Mouse (Mus musculus) kidney, adult 11 months (tissue): ENCODE data around the gene Cdh4.

Experiments
- DNase-seq: peaks from one replicate; pipeline ENCODE4 v3.0.0; 2022

The Cdh4 gene

DNA sequence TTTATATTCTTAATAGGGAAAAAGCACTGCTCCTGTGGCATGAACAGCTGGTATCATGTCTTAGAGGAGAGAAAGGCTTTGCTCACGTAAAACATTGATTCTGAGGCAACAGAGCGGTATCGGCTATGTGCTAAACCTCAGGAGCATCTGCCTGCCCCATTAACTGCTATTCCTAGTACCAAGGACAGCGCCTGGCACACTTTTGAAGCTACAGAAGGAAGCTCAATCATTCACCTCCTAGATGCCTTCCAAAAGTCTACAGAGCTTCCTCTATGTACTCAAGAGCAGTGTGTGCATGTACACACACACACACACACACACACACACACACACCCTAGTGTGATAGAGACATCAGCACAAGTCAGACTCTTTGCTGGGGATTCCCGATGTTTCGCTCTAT lies 34.4 kb downstream of the Cdh4 start:
- no peak for DNase-seq

DNA sequence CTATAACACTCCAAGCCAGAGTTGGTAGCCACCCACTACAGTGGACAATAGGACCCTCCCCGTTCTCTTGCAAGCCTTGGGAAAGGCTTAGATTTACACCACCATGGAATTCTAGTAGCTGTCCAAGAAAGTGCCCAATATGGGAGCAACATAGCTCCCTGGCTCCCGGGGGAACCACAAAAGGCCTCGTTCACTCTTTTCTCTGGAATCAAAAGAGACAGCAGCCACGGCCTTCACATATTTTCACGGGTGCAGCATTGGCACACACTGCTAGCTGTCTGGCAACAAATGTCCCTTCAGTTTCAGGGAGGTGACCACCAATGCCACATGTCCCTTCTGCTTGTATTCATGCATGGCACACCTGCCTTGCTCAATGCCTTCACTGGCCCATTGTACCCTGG lies 38.6 kb downstream of the Cdh4 start:
- DNase-seq, result no peak

DNA sequence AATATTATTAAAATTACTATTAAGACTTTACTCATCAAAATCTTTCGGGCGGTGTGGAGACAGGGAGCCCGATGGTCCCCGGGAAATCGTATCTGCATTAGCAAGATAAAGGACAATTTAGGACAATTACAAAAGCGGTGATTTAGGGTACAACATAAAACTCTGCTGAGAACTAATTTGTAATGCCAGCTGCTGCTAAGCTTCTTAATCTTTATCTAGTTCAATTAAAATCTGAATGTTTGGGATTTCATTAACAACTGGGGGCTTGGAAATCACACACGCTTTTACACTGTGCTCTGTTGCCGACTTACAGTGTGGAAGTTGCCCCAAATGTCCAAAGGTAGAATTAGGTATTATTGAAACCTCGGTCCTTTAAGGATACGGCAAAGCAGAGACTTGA lies 39.1 kb downstream of the Cdh4 start:
- DNase-seq, result no peak

DNA sequence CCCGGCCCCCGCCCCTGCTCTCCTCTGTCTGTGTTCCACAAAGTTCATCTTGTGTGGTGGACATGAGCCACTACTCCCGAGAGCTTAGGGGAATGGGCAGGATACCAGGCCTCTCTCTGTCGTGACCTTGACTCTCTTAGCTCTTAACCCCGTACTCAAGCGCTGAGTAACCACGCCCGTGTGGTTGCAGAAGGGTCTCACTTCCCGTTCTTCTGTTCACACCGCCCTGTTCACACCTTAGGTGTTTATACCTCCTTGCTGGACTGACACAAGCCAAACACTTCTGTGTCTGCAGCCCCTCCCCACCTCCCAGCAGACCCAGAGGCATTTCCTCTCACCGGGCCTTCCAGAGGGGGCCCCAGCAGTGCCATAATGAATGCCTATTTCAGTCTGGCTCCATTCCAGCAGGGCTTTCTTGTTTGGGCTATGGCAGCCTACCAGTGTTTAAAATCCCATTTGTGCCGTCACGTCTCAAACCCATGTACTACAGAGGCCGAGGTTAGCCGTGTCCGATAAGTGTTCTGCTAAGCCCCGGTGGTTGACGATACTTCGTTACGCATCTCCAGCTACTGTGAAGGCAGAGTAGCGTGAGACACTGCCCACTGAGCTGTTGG lies 46.4 kb downstream of the Cdh4 start:
- DNase-seq, result no peak

DNA sequence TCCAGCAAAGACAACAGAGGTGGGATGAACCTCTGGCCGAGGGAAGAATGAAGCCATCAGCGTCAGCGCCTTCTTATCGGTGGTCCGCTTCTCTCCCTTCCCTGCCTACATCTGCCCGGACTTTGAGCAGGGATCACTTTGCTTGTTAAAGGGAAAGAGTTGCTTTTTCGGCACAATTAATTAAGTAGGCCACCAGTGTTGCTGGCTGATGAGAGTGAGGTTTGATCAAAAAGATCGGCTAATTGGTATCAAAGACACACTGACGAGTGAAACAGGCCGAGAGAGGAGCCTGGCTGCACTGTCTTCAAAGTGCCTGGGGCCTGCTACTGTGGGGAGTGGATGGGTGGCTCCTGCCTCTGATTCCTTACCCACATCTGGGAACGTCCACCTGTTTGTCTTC lies 49.7 kb downstream of the Cdh4 start:
- DNase-seq, result no peak

DNA sequence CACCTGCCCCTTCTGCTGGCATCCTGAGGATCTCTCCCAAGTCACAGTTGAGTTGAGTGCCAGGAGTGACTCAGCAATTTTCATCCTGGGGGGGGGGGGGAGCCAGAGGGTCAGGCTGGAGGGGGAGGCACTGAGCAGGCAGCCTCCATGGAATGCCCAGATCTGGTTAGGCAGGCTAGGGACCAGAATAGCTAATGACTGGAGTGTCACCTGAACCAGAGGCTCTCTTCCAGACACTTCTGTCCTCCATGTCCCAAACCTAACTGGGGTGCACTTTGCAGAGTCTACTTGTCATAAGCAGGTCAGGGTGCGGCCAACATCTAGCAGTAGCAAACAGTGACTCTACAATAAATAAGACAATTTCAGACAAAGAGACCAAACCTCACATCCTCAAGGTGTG lies 52.0 kb downstream of the Cdh4 start:
- no peak for DNase-seq

DNA sequence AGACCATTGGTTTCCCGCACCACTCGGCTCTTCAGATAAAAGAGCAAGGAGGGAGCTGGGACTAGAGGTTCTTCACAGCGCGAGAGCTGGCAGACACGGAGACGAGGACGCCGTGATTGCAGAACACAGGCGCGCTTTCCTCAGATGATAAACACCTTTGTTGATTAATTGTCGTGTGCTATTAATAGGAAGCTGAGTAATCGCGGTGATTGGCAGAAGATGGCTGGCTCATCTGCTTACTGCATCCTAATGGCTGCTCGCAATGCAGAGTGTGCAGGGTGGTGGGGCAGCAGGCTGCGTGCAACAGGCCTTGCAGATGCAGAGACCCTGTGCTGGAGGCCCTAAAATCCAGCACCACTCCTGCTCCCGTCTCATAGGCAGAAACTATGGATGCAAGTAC lies 68.2 kb downstream of the Cdh4 start:
- DNase-seq, result no peak

DNA sequence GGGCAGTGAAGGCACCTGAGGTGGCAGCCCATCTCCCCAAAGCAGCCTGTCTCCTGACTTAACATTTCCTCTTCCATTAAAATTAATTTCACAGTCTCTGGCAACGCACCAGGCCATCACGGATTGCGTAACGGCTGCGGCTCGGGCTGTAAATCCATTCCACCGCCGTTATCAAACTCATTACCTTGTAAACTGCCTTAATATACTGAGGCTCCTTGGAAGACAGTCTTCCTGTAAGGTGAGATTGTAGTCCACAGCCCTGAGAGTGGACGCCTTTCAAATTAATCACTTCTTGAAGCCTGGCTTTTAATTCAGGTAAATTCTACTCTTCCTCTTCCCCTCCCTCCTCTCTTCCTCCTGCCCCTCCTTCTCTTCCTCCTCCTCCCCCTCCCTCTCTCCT lies 74.3 kb downstream of the Cdh4 start:
- no peak for DNase-seq

DNA sequence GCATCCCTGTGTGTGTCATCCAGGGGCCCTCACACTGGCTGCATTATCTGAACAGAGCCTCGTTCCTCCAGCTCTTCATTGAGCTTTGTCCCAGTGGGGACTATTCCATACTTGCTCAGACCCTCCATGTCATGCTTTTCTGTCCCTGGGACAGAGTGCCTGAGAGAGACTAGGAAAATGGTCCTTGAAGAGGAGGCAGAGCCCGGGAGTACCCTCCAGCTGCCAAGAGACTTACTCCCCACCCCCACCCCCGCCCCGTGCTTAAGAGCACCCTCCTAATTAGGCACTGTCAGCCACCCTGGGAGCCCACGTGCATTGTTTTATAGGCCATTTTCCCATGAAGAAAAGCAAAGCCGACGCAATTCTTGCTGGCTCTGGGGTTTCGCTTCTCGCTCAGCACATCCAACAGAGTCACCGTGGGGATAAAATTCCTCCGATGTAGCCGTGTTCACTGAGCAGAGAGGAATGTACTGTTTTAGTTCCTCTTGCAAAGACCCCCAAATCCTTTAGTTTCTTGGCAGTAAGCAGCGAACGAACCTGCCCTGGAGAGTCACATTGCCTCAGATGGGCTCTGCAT lies 76.3 kb downstream of the Cdh4 start:
- DNase-seq, result no peak

DNA sequence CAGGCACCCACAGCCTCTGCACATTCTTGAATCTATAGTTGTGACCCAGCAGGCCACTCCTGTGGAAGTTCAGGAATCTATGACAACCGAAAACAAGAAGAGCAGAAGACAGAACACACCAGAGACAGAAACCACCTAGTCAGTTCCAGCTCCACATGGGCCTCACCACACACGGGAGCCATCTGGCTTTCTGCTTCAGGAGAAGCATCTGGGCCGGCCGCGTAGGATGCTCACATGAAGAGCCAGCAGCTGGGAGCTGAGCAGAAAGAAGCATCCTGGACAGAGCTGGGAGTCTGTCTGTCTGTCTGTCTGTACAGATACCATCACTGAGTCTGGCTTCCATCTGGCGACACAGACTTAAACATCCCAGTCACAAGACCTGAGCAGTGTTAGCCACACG lies 76.9 kb downstream of the Cdh4 start:
- no peak for DNase-seq

DNA sequence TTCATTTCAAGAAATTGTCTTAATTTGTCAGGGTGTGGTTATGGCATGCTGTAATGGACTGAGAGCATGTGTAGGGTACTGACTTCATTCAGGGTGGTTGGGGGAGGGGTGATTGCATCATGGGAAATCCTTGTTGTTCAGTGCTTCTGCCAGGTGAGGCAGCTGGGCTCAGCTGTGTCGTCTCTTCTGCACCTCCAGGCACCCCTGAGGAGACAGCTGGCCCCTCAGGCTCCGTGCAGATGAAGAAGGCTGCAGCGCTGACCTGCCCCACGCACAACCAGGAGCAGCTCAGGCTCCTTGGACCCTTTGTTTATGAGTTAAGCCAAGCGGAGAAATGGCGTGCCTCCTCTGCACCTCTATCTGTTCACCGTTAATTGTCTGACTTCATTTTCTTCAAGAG lies 77.7 kb downstream of the Cdh4 start:
- DNase-seq, result no peak

DNA sequence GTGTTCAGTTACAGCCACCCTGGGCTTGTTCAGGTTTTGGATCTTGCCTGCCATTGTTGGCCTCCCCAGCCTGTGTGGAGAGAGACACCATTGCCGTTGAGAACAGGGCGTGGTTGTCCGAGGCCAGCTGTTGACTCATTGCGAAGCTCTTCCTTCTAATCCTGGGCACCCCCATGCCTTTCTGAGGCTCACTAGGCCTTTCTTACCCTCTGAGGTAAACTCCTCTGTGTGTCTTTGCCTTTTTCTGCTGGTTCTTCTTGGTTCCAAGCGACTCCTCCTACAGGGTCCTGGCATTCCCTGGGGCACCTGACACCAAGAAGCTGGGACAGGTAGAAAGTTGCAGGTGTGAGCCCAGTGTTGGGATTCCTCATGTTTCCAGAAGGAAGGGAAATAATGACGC lies 78.7 kb downstream of the Cdh4 start:
- no peak for DNase-seq

DNA sequence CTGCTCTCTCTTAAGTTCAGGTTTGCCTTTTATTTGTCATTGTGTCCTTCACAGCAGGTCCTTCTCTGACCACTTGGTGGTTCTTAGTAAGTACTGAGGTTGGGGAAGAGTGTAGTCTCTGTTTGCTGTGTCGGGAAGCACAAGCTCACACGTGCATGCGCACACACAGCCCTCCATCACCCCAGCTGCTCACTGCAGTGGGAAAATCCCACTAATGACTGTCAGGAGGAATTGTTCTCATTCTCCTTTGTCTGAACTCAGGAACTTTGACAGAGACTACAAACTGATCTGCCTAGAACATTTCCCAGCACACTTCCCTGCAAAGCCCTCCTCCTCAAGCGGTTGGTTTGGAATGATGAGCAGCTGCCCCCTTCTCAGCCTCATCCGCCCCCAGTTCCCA lies 79.2 kb downstream of the Cdh4 start:
- DNase-seq, result no peak

DNA sequence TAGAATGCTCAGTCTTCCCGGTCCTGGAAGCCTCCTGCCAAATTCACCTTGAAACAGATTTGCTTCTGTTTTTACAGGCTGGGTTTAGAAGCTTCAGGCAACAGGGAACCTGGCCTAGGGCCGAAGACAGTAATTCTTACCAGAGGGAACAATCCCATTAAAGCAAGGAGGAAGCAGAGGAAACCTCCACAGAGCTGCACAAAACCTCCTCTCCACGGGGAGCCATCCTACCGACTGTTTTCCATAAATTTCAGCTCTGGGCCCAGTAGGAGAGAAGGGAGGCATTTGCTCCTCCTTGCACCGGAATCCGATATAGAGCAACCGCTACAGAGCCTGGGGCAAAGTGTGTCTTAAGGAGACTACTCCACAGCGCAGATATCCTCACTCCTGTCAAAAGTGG lies 79.9 kb downstream of the Cdh4 start:
- no peak for DNase-seq

DNA sequence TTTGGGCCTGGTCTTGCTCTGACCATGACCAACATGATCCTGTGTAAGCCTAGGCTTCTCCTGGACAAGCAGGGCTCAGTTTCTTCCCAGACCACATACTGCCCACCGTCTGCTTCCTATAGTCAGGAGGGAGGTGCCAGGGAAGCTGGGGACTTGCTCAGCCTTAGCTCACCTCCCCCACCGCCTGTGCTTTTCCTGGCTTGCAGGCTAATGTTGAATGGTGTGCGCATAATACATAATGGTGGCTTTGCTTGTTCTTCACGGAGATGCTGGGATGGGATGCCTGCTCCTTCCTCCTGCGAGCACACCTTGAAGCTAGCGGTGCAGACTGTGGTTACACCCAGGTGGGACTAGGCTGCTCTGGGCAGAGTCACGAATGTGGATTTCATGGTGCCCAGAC lies 84.7 kb downstream of the Cdh4 start:
- no peak for DNase-seq

DNA sequence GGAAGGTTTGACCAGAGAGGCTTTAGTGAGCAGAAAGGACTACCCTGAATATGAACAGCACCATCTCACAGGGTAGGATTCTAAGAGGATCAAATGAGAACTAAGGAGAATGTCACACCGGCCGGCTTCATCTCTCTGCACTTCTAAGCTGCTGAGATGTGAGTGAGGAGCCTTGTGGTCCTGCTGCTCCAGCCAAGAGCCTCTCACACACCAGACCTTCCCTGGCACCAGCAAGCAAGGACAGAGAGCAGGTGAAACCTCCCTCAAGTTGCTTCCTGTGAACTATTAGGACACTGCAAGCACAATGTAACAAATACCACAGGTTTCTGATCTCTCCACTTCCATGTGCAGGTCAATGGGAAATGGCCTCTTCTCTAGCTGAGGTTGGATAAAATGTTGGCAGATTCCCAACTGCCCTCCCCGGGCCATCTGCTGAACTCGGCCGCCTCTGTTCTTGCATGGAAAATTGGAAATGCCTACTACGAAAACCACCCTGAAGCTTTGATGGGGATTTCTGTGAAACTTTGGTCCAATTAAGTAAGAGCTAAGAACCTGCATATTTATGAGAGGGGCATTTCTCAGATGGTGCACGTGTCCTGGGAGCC lies 88.3 kb downstream of the Cdh4 start:
- DNase-seq, result no peak

DNA sequence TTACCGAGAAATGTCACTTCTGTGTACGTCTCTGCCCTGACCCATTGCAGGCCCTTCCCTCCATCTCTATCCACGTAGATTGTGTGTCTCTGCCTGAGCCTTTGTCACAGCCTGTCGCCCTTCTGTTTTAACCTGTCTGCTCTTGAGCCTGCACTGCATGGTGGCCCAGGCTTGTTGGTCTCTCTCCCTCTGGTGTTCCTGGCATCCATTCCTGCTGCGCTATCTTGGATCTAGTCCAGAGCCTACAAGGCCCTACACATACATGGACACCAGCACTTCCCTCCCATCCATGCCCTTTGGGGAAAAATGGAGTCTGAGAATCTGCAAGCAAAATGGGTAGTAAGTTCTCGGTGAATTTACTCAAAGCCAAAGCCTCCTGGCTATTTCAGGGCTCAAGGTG lies 91.0 kb downstream of the Cdh4 start:
- DNase-seq, result no peak

DNA sequence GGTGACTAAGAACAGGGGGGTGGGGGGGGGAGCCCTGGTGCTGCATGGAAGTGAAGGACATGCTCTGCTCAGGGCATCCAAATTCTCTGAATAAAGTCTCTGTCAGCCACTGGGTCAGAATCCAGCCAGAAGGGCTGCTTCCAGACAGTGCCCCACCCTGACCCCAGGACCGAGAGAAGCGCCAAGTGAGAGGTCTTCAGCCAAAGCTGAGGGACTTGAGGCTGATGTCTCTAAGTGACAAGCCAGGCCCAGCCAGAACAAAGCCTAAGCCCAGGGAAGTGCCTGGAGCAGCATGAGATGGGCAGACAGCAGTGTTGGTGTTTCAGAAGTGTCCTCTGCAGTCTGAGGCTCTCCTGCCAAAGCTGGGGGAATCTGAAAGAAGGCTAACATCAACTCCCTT lies 91.7 kb downstream of the Cdh4 start:
- no peak for DNase-seq

DNA sequence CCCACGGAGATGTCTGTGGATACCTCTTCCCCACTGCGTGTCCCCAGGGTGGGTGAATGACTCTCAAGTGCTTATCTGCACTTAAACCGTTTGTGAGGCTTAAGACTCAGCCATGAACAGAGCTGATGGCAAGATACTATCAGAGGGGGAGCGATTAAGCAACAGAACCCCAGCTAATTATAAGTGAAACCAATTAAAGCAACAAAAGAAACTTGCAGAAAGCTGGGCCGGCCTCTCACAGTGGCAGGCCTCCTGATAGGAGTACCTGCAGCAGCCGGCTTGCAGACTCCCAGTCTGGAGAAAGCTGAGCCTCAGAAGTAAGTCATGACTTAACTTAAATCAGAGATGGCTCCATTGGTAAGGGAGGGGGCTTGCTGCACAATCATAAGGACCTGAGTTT lies 93.0 kb downstream of the Cdh4 start:
- no peak for DNase-seq

DNA sequence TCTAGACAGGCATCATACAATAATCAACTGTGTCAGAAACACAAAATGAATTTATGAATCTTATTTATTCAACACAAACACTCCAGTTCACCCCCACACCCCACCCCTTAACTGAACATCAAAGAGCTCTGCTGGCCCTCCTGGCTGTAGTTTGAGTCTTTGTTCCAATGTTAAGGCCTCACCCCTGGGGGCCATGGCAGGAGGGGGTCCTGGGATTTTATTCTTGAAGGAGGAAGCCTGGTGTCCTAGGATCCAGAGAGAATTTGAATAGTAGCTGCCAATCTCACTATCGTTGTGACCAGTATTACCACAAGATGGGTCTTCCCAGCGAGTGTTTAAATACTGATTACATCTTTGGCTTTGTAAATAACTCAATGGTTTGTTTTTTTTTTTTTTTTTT lies 94.5 kb downstream of the Cdh4 start:
- DNase-seq, result no peak

DNA sequence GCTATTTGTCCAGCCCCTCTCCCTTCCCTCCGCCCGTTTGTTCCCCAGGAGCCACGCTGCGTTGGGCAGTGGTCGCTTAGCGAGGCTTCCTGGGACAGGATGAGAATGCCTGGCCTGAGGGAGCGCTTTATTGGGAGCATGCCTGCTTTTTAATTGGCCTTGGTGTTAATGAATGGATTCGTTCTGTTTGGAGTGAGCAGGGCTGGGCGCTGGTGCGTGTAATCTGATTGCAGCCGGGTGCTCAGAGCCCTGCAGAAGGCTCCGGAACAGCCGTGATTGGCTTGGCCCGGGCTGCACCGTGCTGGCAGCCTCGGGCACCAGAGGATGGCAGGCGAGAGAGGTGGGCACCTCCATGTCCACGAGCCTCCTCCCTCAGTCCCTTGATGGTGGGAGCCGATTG lies 95.2 kb downstream of the Cdh4 start:
- DNase-seq, result peak; percentile 40

DNA sequence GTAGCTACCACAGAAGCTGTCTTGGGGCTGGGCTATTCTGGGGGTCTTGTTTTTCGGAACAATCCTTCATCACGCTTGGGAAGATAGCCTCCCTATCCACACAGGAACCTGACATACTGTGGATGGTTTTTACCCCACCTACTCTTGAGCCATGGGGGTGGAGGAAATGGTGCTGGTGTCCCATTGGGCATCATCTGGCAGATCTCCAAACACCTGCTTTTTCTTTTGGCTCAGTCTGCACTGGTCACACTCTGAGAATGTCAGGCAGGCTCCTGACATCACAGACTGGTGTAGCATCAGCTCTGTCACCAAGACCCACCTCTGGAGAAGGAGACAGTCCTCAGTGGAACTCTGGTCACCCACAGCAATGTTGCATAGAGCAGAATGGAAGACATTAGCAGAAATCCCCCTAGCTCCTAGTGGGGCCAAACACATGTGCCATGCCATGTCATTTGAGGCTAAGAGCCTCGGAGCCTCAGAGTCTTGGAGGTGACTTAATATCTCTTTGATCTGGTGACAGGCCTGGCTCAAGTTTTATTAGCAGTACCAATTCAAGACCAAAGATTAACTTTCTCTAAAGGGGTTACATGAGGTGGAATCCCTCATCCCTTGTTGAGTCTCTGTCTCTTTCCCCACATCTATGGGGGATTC lies 95.7 kb downstream of the Cdh4 start:
- no peak for DNase-seq

DNA sequence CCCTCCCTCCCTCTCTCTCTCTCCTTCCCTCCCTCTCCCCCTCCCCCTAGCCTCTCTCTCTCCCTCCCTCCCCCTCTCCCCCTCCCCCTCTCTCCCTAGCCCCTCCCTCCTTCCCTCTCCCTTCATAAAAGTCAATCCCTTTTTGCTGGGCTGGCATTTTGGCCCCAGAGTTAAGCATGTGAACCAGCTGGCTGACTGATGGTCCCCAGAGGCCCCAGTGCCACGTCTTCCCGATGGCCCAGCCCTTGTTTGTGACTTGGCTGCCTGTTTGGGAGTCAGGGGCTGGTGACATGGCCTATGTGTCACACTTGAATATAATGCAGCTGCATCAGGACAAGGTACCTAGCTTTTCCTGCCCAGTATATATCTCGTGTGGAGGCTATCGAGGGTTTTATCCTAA lies 96.3 kb downstream of the Cdh4 start:
- no peak for DNase-seq

DNA sequence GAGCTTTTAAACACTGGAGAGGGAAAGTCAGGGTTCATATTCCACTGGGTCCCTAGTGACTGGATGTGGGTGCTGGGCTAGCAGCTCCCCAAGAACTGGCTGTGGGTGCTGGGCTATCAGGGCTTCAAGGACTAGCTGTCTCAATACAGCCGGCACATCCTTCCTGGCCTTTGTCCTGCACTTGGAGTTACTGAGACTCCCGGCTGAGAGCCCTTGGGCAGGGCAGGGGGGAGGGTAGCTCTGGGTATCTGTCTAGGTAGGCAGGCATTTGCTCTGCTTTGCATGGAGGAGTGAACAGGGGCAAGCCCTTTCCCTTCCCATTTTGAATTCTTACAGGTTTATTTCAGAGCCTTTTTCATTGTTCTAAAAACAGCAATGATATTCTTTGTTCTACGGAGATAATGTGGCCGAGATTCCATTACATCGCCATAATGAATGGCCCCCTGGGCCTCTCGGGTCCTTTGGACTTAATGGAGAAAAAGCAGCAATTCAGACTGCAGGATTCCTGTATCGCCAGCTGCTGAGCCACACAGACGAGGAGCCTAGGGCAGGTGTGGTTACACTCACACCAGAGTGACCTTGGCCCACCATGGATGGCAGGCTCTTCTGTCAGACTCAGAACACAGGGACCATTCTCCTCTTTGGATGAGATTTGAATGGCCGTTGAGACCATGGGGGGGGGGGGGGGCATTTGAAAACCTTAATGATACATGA lies 97.5 kb downstream of the Cdh4 start:
- no peak for DNase-seq
